ENCODE assay signal across 17 mouse cellular contexts in the genomic region with DNA sequence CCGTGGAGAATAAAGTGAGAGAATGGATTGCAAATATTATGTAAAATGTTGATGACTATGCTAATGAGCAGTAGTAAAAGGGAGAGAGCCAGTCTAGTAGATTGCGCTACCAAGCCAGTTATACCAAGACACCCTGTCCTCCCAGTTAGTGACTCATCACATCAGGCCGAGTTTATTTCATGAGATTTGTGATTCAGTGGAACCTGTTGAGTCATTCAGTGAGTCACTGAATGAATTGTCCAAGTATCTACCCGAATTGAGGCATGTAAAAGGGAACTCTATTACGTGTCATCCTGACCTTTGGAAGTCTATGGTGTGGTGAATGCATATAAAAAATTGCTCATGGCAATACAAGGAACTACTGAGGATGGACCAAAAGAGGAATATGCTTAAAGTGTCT.
A peak's percentile ranks its signal among the peaks of the same experiment; 100 is the strongest.
DNase-seq lines count a peak whose midpoint lies in the region; ATAC-seq lines count a peak whose summit lies in the region.
"Had no signal": no experiment of that assay in that cellular context is flagged by ENCODE, and none has a peak within 500 bp of the region (broad histone marks: within the 10 kb centered on the region; RNA-seq: fewer than 3 reads in every experiment).

No protein-coding gene starts in this region.

- WGBS in kidney, embryonic 16.5 days: 86% methylated on average over 5 of the region's 5 CpGs

- no peak overlapping the region for H3K4me3 ChIP-seq in kidney, embryonic 16.5 days (ENCODE audit: low read length)
- H3K4me3 ChIP-seq: forebrain, embryonic 13.5 days; liver, embryonic 15.5 days had no signal

- H3K27me3 ChIP-seq in kidney, embryonic 16.5 days (ENCODE audit: insufficient read depth, low read length): no peaks in the 10 kb centered on the region
- H3K27me3 ChIP-seq: forebrain, embryonic 13.5 days; liver, embryonic 15.5 days had no signal

- no peak overlapping the region for H3K4me2 ChIP-seq in kidney, embryonic 16.5 days (replicated peaks; ENCODE audit: low read depth, low read length)
- H3K4me2 ChIP-seq: forebrain, embryonic 13.5 days; liver, embryonic 15.5 days had no signal

- no peaks in the 10 kb centered on the region for H3K9me3 ChIP-seq in kidney, embryonic 16.5 days (ENCODE audit: low read length)
- H3K9me3 ChIP-seq: forebrain, embryonic 13.5 days; liver, embryonic 15.5 days had no signal

- DNase-seq in adrenal gland, adult 2 months: peak; percentile 76
- no peak for DNase-seq in adrenal gland, postnatal 25 days
- DNase-seq in left cerebral cortex, adult 18-20 months (ENCODE audit: low spot score in 2 of 2): peak; percentile 15 to 21
- DNase-seq in left cerebral cortex, postnatal 36 days (ENCODE audit: low spot score in 2 of 2): no peak
- peak; percentile 93 for DNase-seq in Muller cell, postnatal 12 days (ENCODE audit: inconsistent ontology term)
- DNase-seq in induced T-regulatory cell, adult 2 months (ENCODE audit: low read depth): peak; percentile 35
- DNase-seq: B cell, adult 2 months; cerebellum, adult 9-11 months; heart, postnatal 10 days; kidney, postnatal 10 days; lung, postnatal 36 days; midbrain, embryonic 14.5 days; thymus, adult 18-20 months had no signal

- H3K9ac ChIP-seq in kidney, embryonic 16.5 days (replicated peaks; ENCODE audit: low read length): no peak overlapping the region
- H3K9ac ChIP-seq: forebrain, embryonic 13.5 days; liver, embryonic 15.5 days had no signal

- no peaks in the 10 kb centered on the region for H3K4me1 ChIP-seq in kidney, embryonic 16.5 days (ENCODE audit: insufficient read depth, low read length)
- H3K4me1 ChIP-seq: forebrain, embryonic 13.5 days; liver, embryonic 15.5 days had no signal

- no peaks in the 10 kb centered on the region for H3K36me3 ChIP-seq in kidney, embryonic 16.5 days (ENCODE audit: insufficient read depth, low read length)
- H3K36me3 ChIP-seq: liver, embryonic 15.5 days had no signal

- no peak for ATAC-seq in monocyte, adult 5-6 weeks (replicated peaks; ENCODE audit: insufficient number of reproducible peaks, low FRiP score, low TSS enrichment, poor library complexity, severe bottlenecking)
- no peak for ATAC-seq in kidney, embryonic 16.5 days (ENCODE audit: low FRiP score, low TSS enrichment)
- ATAC-seq: forebrain, embryonic 13.5 days had no signal

- no peak overlapping the region for H3K27ac ChIP-seq in kidney, embryonic 16.5 days (ENCODE audit: low read length)
- H3K27ac ChIP-seq: forebrain, embryonic 13.5 days; liver, embryonic 15.5 days had no signal

- intact Hi-C loops in left cerebral cortex, postnatal 36 days (cut with DNase I): no loop called here

Comparison
In these comparisons a context has a peak if more than half of its experiments do, and no peak if none do; other contexts are left out.
1. DNase-seq: peak in adrenal gland, adult 2 months (single experiment), left cerebral cortex, adult 18-20 months (2 of 2), Muller cell, postnatal 12 days (single experiment) and induced T-regulatory cell, adult 2 months (single experiment); none in adrenal gland, postnatal 25 days (single experiment) and left cerebral cortex, postnatal 36 days (0 of 2).